Mouse (Mus musculus): ENCODE data around the gene Rrp1.

DNA sequence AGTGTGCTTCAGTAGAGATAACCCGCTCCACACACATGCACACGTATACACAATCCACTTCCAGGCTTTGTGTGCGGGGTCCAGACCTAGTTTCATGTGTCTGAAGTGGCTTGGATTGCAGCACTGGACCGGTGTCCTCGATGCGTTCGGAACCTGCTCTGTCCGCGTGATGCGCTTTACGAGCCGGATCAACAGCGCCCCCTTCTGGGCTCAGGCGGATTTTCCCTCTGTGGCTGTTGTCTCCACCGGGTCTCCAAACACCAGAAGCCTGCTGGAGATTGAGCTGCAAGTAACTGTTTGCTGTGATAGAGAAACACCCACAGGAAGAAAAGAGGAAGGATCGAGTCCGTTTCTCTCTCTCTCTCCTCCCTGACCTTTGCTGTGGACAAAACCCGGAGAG lies 20.8 kb downstream of the Rrp1 start:
- TF ChIP-seq CTCF (IDR thresholded peaks at IDR 0.05; ENCODE audit: borderline replicate concordance, extremely low read depth, insufficient read depth, insufficient read length) = peak; percentile 86
- TF ChIP-seq POLR2A (IDR thresholded peaks at IDR 0.05; ENCODE audit: borderline replicate concordance, extremely low read depth, insufficient read depth, insufficient read length, poor library complexity, severe bottlenecking) = no peak

All from brain, embryonic 14.5 days (tissue).